ENCODE assay signal across 9 mouse cellular contexts in the genomic region with DNA sequence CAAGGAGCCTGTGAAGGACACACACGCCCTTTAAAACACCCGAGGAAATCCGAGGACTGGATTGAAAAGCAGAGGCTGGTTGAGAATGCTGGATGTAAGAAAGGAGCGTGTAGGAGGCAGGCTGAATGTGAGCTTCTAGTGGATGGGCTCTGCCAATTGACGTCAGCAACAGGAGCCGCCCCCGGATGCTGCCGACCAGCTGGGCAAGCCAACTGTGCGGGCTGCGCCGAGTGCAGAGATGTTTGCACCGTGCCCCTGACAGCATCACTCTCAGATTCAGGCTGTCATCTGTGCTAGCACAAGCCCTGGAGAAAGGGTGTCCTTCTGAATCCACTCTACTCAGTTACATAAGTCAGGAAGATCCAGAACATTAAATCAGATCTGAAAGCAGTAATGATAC. TPM values are rescaled to one million over a fixed set of nuclear protein-coding genes. Genes with fewer than 3 reads are reported as not detected.
A peak's percentile ranks its signal among the peaks of the same experiment; 100 is the strongest.
DNase-seq lines count a peak whose midpoint lies in the region; ATAC-seq lines count a peak whose summit lies in the region.
"Had no signal": no experiment of that assay in that cellular context is flagged by ENCODE, and none has a peak within 500 bp of the region (broad histone marks: within the 10 kb centered on the region; RNA-seq: fewer than 3 reads in every experiment).

No protein-coding gene starts in this region.

- DNase-seq in forebrain, embryonic 14.5 days (ENCODE audit: low spot score) = peak; percentile 53
- DNase-seq in gastrocnemius, postnatal 25 days = peak; percentile 35
- DNase-seq in layer of hippocampus, postnatal 25 days (ENCODE audit: extremely low spot score in 1 of 2, low spot score in 1 of 2) = peak; percentile 78 to 88
- DNase-seq in ovary, postnatal 14 days (ENCODE audit: low spot score) = peak; percentile 39
- DNase-seq in spleen, postnatal 36 days (ENCODE audit: low spot score in 2 of 2) = no peak
- DNase-seq in midbrain, embryonic 11.5 days (ENCODE audit: low spot score, missing footprints) = no peak

- H3K27me3 ChIP-seq in forebrain, embryonic 14.5 days (replicated peaks; ENCODE audit: control insufficient read depth, insufficient read depth, low read length) = no peaks in the 10 kb centered on the region
- no peaks in the 10 kb centered on the region for H3K27me3 ChIP-seq in forebrain, embryonic 13.5 days
- H3K27me3 ChIP-seq in midbrain, embryonic 11.5 days (ENCODE audit: control insufficient read depth, insufficient read depth, low read length) = no peaks in the 10 kb centered on the region

- no peaks in the 10 kb centered on the region for H3K9me3 ChIP-seq in forebrain, embryonic 14.5 days (replicated peaks; ENCODE audit: control insufficient read depth, low read length)
- H3K9me3 ChIP-seq in forebrain, embryonic 13.5 days (replicated peaks) = no peaks in the 10 kb centered on the region
- no peaks in the 10 kb centered on the region for H3K9me3 ChIP-seq in midbrain, embryonic 11.5 days (ENCODE audit: control insufficient read depth, low read length)

- H3K36me3 ChIP-seq in forebrain, embryonic 14.5 days (ENCODE audit: control insufficient read depth, insufficient read depth, low read length) = no peaks in the 10 kb centered on the region
- H3K36me3 ChIP-seq in forebrain, embryonic 13.5 days (ENCODE audit: poor library complexity, severe bottlenecking) = no peaks in the 10 kb centered on the region
- H3K36me3 ChIP-seq in midbrain, embryonic 11.5 days (ENCODE audit: control insufficient read depth, insufficient read depth, low read length) = no peaks in the 10 kb centered on the region

- no peak overlapping the region for H3K27ac ChIP-seq in forebrain, embryonic 14.5 days (ENCODE audit: low read depth, low read length)
- no peak overlapping the region for H3K27ac ChIP-seq in forebrain, embryonic 13.5 days
- no peak overlapping the region for H3K27ac ChIP-seq in midbrain, embryonic 11.5 days (ENCODE audit: low read depth, low read length)

- ATAC-seq in forebrain, embryonic 14.5 days = no peak
- ATAC-seq in forebrain, embryonic 13.5 days = no peak
- ATAC-seq in cerebellum, adult (ENCODE audit: insufficient number of reproducible peaks, low FRiP score, low TSS enrichment) = peak; percentile 66; the same call in 1 of the 2 replicates
- no peak for ATAC-seq in midbrain, embryonic 11.5 days (ENCODE audit: low FRiP score)

- WGBS in forebrain, embryonic 14.5 days = 59% methylated on average over 12 of the region's 12 CpGs
- WGBS in forebrain, embryonic 13.5 days = 64% methylated on average over 12 of the region's 12 CpGs
- 62% methylated on average over 12 of the region's 12 CpGs for WGBS in midbrain, embryonic 11.5 days

- H3K4me3 ChIP-seq in forebrain, embryonic 14.5 days (ENCODE audit: low read depth, low read length) = no peak overlapping the region
- no peak overlapping the region for H3K4me3 ChIP-seq in forebrain, embryonic 13.5 days
- no peak overlapping the region for H3K4me3 ChIP-seq in midbrain, embryonic 11.5 days (ENCODE audit: low read depth, low read length)

- no peaks in the 10 kb centered on the region for H3K4me1 ChIP-seq in forebrain, embryonic 14.5 days (ENCODE audit: control insufficient read depth, insufficient read depth, low read length)
- H3K4me1 ChIP-seq in forebrain, embryonic 13.5 days = no peaks in the 10 kb centered on the region
- no peaks in the 10 kb centered on the region for H3K4me1 ChIP-seq in midbrain, embryonic 11.5 days (ENCODE audit: control insufficient read depth, insufficient read depth, low read length)

- H3K4me2 ChIP-seq in forebrain, embryonic 14.5 days (ENCODE audit: low read length) = no peak overlapping the region
- no peak overlapping the region for H3K4me2 ChIP-seq in forebrain, embryonic 13.5 days
- no peak overlapping the region for H3K4me2 ChIP-seq in midbrain, embryonic 11.5 days

- H3K9ac ChIP-seq in forebrain, embryonic 14.5 days (ENCODE audit: low read length) = no peak overlapping the region
- H3K9ac ChIP-seq in forebrain, embryonic 13.5 days = no peak overlapping the region
- no peak overlapping the region for H3K9ac ChIP-seq in midbrain, embryonic 11.5 days (ENCODE audit: low read length)

RNA-seq across cellular contexts. Expression of a gene that starts 37.3 kb away (rescaled TPM):
- polyA plus RNA-seq in forebrain, embryonic 14.5 days (2014; fragmentation: Nextera tagmentation; extraction: Ambion mirVana) = 12.1 and 14.3 TPM in 2 replicates
- polyA plus RNA-seq in forebrain, embryonic 13.5 days (2015; fragmentation: Nextera tagmentation; extraction: Ambion mirVana) = 13.1 and 13.4 TPM in 2 replicates
- total RNA-seq in gastrocnemius, postnatal 25 days (2021) = 1 to 10 TPM; 3.5 to 7.9 TPM
- 10 to 100 TPM; 55.2 to 64.0 TPM for total RNA-seq in layer of hippocampus, postnatal 25 days (2021)
- 4.8 TPM in 2 replicates for polyA plus RNA-seq in midbrain, embryonic 11.5 days (2014; fragmentation: Nextera tagmentation; extraction: Ambion mirVana)

RNA-seq across cellular contexts. Expression of a gene that starts 53.6 kb away (rescaled TPM):
- 0.67 and 0.83 TPM in 2 replicates for polyA plus RNA-seq in forebrain, embryonic 14.5 days (2014; fragmentation: Nextera tagmentation; extraction: Ambion mirVana)
- 0.28 and 0.70 TPM in 2 replicates for polyA plus RNA-seq in forebrain, embryonic 13.5 days (2015; fragmentation: Nextera tagmentation; extraction: Ambion mirVana)
- total RNA-seq in gastrocnemius, postnatal 25 days (2021) = not detected
- not detected for total RNA-seq in layer of hippocampus, postnatal 25 days (2021)
- 0.93 and 1.3 TPM in 2 replicates for polyA plus RNA-seq in midbrain, embryonic 11.5 days (2014; fragmentation: Nextera tagmentation; extraction: Ambion mirVana)
- total RNA-seq: liver, adult 2 months had no signal
- polyA plus RNA-seq: liver, adult 2 months had no signal

Comparison
In these comparisons a context has a peak if more than half of its experiments do, and no peak if none do; other contexts are left out.
1. DNase-seq: peak in forebrain, embryonic 14.5 days (single experiment), gastrocnemius, postnatal 25 days (single experiment), layer of hippocampus, postnatal 25 days (2 of 2) and ovary, postnatal 14 days (single experiment); none in spleen, postnatal 36 days (0 of 2) and midbrain, embryonic 11.5 days (single experiment).